Mouse (Mus musculus) heart, postnatal 0 days (tissue): Measurements from ENCODE around the gene Itgb1. TPM values are rescaled to one million over a fixed set of nuclear protein-coding genes. Genes with fewer than 3 reads are reported as not detected.

Experiments
- ATAC-seq: fragments of 200-750 bp; cut with Nextera tagmentation; 2 replicates; pipeline ENCODE4 v1.8.0; 2017; ENCODE audit warnings: low read depth, moderate number of reproducible peaks, moderate library complexity; ENCODE audit not compliant: insufficient read depth
- DNase-seq: peaks from one replicate; pipeline ENCODE4 v3.0.0-alpha.2; 2016; ENCODE audit warnings: low spot score
- H3K27ac ChIP-seq: fragments of 300-500 bp; sonication (generic); 2 replicates; pipeline ENCODE4 v1.5.1; 2014; ENCODE audit warnings: low read depth, mild to moderate bottlenecking
- H3K27me3 ChIP-seq: fragments of 300-500 bp; sonication (generic); 2 replicates; pipeline ENCODE4 v1.6.1; 2014; ENCODE audit warnings: low read length, mixed read lengths; ENCODE audit not compliant: control insufficient read depth, insufficient read depth
- H3K36me3 ChIP-seq: fragments of 300-500 bp; sonication (generic); replicated peaks from 2 replicates; pipeline ENCODE4 v1.6.1; 2014; ENCODE audit warnings: low read length, mixed read lengths; ENCODE audit not compliant: control insufficient read depth, insufficient read depth
- H3K4me1 ChIP-seq: fragments of 300-500 bp; sonication (generic); 2 replicates; pipeline ENCODE4 v1.6.1; 2014; ENCODE audit warnings: antibody characterized with exemption; ENCODE audit not compliant: control insufficient read depth, insufficient read depth
- H3K4me2 ChIP-seq: fragments of 300-500 bp; sonication (generic); 2 replicates; pipeline ENCODE4 v1.6.1; 2014; ENCODE audit warnings: low read depth, mild to moderate bottlenecking, low read length, moderate library complexity
- H3K4me3 ChIP-seq: fragments of 300-500 bp; sonication (generic); 2 replicates; pipeline ENCODE4 v1.5.1; 2014; ENCODE audit warnings: low read depth, low read length
- H3K9ac ChIP-seq: fragments of 300-500 bp; sonication (generic); replicated peaks from 2 replicates; pipeline ENCODE4 v1.6.1; 2014; ENCODE audit warnings: low read depth, low read length, mixed read lengths
- H3K9me3 ChIP-seq: fragments of 300-500 bp; sonication (generic); replicated peaks from 2 replicates; pipeline ENCODE4 v1.6.1; 2016; ENCODE audit warnings: low read length; ENCODE audit not compliant: control insufficient read depth
- CTCF ChIP-seq: IDR thresholded peaks from 2 replicates; pipeline ENCODE4 v1.5.1; 2016; ENCODE audit warnings: antibody characterized with exemption, control low read depth, low read depth
- EP300 ChIP-seq: IDR thresholded peaks from 2 replicates; pipeline ENCODE4 v1.6.1; 2016; ENCODE audit warnings: antibody characterized with exemption, low read depth
- WGBS: fragments of 180-500 bp; shearing (Covaris S2); extraction: QIAGEN DNeasy Blood & Tissue Kit; methylation state at CpG from one replicate; pipeline ENCODE4 v1.1.7; 2014; 5-methylcytosine and 5-hydroxymethylcytosine counted together
- polyA plus RNA-seq: library from polyadenylated mRNA; unstranded; fragments of >200 nt; fragmentation: Nextera tagmentation; extraction: Ambion mirVana; gene quantifications from 2 replicates; pipeline ENCODE4 v1.2.1, GENCODE M21; 2015
- total RNA-seq: library from RNA; depleted of rRNA; stranded (reverse); fragments of >200 nt; gene quantifications from 2 replicates; pipeline ENCODE4 v1.2.3, GENCODE M21; 2014; ENCODE audit warnings: low replicate concordance

The Itgb1 gene
- total and polyA plus RNA-seq, 2 experiments from 2014 or later: 240 to 315 TPM

GRCm38 (mm10) chr8:128675848-128676629, 9.4 kb upstream of the Itgb1 start:
- no peak overlapping the region for H3K4me3 ChIP-seq
- TF ChIP-seq EP300 (no peak), CTCF (no peak)
- no peaks in the 10 kb centered on the region for H3K9me3 ChIP-seq
- peaks cover 10% of the 10 kb centered on the region; the same call in 1 of the 2 replicates for H3K4me1 ChIP-seq
- no peak overlapping the region for H3K27ac ChIP-seq
- H3K9ac ChIP-seq: no peak overlapping the region
- ATAC-seq (no peak), DNase-seq (no peak)
- H3K27me3 ChIP-seq: no peaks in the 10 kb centered on the region
- H3K36me3 ChIP-seq: no peaks in the 10 kb centered on the region
- H3K4me2 ChIP-seq: no peak overlapping the region
- WGBS: 62% methylated on average over 3 of the region's 3 CpGs

- Histone ChIP-seq H3K4me2 (no peak overlapping the region), H3K4me1 (peaks cover 8% of the 10 kb centered on the region), H3K9me3 (no peaks in the 10 kb centered on the region), H3K36me3 (no peaks in the 10 kb centered on the region), H3K27ac (peak overlapping the region; percentile 91), H3K9ac (no peak overlapping the region), H3K27me3 (no peaks in the 10 kb centered on the region), H3K4me3 (no peak overlapping the region)
- TF ChIP-seq EP300: no peak
- TF ChIP-seq CTCF: no peak
- peak; percentile 94 for DNase-seq
- peak; percentile 96 for ATAC-seq
- WGBS: 6% methylated on average over 2 of the region's 2 CpGs
These were observed 5.5 kb upstream of the Itgb1 start for GRCm38 (mm10) chr8:128679909-128680308.

GRCm38 (mm10) chr8:128680548-128681325, 4.7 kb upstream of the Itgb1 start:
- Histone ChIP-seq H3K27me3 (no peaks in the 10 kb centered on the region), H3K9ac (no peak overlapping the region), H3K36me3 (no peaks in the 10 kb centered on the region), H3K4me1 (peaks cover 8% of the 10 kb centered on the region), H3K9me3 (no peaks in the 10 kb centered on the region), H3K27ac (peak overlapping the region; percentile 91), H3K4me2 (no peak overlapping the region), H3K4me3 (no peak overlapping the region)
- ATAC-seq (no peak), DNase-seq (no peak)
- no peak for TF ChIP-seq EP300
- no peak for TF ChIP-seq CTCF
- 96% methylated on average over 2 of the region's 2 CpGs for WGBS

- H3K27ac ChIP-seq: no peak overlapping the region
- TF ChIP-seq CTCF: no peak
- no peak for TF ChIP-seq EP300
- H3K9me3 ChIP-seq: no peaks in the 10 kb centered on the region
- no peak overlapping the region for H3K4me3 ChIP-seq
- no peak for ATAC-seq
- no peaks in the 10 kb centered on the region for H3K36me3 ChIP-seq
- H3K27me3 ChIP-seq: no peaks in the 10 kb centered on the region
- DNase-seq: no peak
- H3K4me2 ChIP-seq: no peak overlapping the region
- H3K9ac ChIP-seq: no peak overlapping the region
- peaks cover 8% of the 10 kb centered on the region for H3K4me1 ChIP-seq
- 86% methylated on average over 3 of the region's 3 CpGs for WGBS
These were observed 3.5 kb upstream of the Itgb1 start for GRCm38 (mm10) chr8:128681970-128682369.

GRCm38 (mm10) chr8:128684609-128685506, 596 bp upstream of the Itgb1 start:
- no peak for ATAC-seq
- Histone ChIP-seq H3K9me3 (no peaks in the 10 kb centered on the region), H3K27me3 (no peaks in the 10 kb centered on the region), H3K9ac (peak overlapping the region; percentile 99), H3K4me2 (peak overlapping the region; percentile 71), H3K4me1 (peaks cover 18% of the 10 kb centered on the region), H3K27ac (peak overlapping the region; percentile 99), H3K4me3 (peak overlapping the region; percentile 94), H3K36me3 (no peaks in the 10 kb centered on the region)
- TF ChIP-seq EP300 (no peak), CTCF (no peak)
- WGBS: 8% methylated on average over 25 of the region's 25 CpGs
- peak; percentile 44 for DNase-seq
